Mouse (Mus musculus) lung, postnatal 0 days (tissue): Measurements from ENCODE around the gene Celf2.

Experiments
- CTCF ChIP-seq: IDR thresholded peaks from 2 replicates; pipeline ENCODE4 v1.5.1; 2016; ENCODE audit warnings: antibody characterized with exemption, mild to moderate bottlenecking
- EP300 ChIP-seq: IDR thresholded peaks from 2 replicates; pipeline ENCODE4 v1.6.1; 2016; ENCODE audit warnings: antibody characterized with exemption, mild to moderate bottlenecking, control low read depth

GRCm38 (mm10) chr2:7241523-7241941 is 267.8 kb downstream of the Celf2 start:
- no peak for TF ChIP-seq EP300
- no peak for TF ChIP-seq CTCF
